Mouse (Mus musculus): ENCODE measurements around the gene Nfkbiz.

Gene Nfkbiz

DNA sequence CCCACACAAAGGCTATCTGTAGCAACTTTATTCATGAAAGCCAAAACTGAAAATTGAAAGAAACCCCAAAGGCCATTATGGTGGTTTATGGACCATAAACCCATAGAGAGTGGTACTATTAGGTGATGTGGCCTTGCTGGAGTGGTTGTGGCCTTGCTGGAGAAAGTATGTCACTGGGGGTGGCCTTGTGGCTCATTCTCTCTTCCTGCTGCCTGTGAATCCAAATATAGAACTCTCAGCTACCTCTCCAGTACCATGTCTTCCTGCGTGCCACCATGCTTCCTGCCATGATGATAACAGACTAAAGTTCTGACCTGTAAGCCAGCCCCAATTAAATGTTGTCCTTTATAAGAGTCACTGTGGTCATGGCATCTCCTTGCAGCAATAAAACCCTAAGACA lies 33.9 kb downstream of the Nfkbiz start:
- DNase-seq (ENCODE audit: low spot score in 2 of 2) = no peak

DNA sequence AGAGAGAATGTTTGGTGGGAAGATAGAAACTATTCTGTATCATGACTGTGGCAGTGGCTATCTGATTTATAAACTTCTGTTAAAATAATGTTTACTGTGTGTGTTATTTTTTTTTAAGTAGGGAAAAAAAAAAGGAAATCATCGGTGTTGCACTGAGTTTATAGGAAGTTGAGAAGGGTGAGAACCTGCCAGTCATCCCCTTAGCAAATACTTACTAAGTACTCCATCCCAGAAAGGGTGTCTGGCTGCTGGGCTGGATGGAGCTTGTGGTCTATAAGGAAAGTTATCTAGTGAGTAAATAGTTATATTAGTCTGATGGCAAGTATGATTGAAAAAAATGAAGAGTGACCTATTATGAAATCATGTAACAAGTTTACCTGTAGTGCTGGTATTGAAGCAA lies 37.1 kb downstream of the Nfkbiz start:
- DNase-seq (ENCODE audit: low spot score in 2 of 2) = no peak

DNA sequence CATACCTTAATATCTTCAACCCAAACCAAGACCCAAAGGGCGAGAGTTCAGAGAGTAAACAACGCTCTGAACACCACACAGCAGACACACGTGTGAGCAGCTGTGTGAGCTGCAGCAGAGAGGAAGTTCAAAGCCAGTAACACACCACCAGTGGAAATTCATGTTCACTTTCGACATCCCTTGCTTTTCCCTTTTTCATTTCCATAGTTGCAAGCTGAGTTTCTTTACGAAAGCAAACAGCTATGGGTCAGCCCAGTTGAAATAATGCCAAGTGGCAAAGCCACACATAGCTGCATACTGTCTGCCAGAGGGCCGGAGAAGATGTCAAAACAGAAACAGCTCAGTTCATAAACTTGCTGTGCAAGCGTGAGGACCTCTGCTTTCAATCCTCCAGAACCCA lies 39.9 kb downstream of the Nfkbiz start:
- no peak for DNase-seq (ENCODE audit: low spot score in 2 of 2)

DNA sequence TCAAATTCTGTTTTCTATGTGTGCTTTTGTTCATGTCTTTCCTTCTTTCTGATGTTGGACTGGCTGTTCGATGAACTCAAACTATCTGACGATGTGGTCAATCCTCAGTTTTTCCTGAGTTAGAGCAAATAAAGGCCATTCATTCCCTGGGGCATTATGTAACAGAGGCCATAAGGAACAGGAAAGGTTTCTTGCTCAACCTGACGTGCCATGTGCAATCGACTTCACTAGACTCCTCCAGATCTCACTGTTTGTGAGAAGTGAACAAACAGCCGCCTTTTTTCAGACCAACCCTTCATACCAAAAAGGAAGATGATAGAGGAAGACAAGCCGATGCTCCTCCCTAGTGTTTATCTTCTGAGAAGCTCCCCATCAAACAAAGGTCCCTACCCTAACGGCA lies 48.4 kb downstream of the Nfkbiz start:
- no peak for DNase-seq (ENCODE audit: low spot score in 2 of 2)

- DNase-seq (ENCODE audit: low spot score in 2 of 2) = no peak
These were observed 49.4 kb downstream of the Nfkbiz start for GRCm38 (mm10) chr16:55789291-55789690.

GRCm38 (mm10) chr16:55788671-55789070 lies 50.0 kb downstream of the Nfkbiz start:
- DNase-seq (ENCODE audit: low spot score in 2 of 2) = no peak

GRCm38 (mm10) chr16:55787385-55788072 lies 51.2 kb downstream of the Nfkbiz start:
- no peak for DNase-seq (ENCODE audit: low spot score in 2 of 2)

DNA sequence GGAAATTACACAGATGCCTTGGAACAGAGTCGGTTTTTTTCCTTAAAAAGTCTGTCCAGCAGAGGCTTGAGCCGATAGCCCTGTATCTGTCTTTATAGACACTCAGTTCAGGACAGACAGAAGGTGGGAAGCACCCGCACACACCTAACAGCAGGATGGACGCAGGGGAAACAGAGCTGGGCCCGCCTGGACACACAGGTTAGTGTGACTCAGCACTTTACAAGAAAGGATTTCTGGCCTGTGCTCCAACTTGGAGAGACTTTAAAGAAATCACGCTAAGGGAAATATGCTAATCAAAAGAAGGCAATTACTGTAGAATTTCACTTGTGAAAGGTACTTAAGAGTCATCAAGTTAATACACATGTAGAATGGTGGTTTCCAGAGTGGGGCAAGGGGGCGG lies 54.3 kb downstream of the Nfkbiz start:
- DNase-seq (ENCODE audit: low spot score in 2 of 2) = no peak

DNA sequence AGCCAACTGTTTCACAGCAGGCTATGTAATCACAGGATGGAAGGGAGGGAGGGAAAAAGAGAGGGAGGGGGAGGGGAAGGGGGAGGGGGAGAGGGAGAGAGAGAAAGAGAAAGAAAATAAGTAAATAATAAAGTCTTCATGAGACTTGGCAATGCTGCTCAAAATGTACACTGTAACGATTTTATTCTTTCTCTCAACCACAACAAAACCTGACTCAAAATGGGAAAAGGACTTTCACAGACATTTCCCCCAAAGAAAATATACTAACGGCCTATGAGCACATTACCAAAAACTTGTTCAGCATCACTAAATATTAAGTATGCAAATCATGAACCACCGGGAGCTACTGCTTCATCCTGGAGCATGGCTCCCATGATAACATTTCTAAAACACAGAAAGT lies 54.8 kb downstream of the Nfkbiz start:
- DNase-seq (ENCODE audit: low spot score in 2 of 2) = no peak

DNA sequence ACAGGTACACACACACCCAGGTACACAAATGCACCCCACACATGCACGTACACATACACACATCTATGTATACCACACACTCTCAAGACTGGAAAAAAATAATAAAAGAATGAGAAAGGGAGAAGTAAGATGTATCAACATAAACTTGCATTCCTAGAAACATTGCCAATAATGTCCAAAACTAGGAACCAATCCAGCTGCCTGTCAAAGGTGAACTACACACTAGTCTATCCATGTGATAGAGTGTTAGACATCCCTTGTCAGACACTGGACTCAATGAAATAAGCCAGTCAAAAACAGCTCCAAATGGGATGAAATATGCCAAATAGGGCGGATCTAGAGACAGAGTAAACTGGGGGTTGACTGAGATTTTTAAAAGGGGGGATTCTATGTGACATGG lies 55.8 kb downstream of the Nfkbiz start:
- DNase-seq (ENCODE audit: low spot score in 2 of 2) = no peak

GRCm38 (mm10) chr16:55781809-55782208 lies 56.9 kb downstream of the Nfkbiz start:
- no peak for DNase-seq (ENCODE audit: low spot score in 2 of 2)

- DNase-seq (ENCODE audit: low spot score in 2 of 2) = no peak
These were observed 57.6 kb downstream of the Nfkbiz start for GRCm38 (mm10) chr16:55780958-55781558.

DNA sequence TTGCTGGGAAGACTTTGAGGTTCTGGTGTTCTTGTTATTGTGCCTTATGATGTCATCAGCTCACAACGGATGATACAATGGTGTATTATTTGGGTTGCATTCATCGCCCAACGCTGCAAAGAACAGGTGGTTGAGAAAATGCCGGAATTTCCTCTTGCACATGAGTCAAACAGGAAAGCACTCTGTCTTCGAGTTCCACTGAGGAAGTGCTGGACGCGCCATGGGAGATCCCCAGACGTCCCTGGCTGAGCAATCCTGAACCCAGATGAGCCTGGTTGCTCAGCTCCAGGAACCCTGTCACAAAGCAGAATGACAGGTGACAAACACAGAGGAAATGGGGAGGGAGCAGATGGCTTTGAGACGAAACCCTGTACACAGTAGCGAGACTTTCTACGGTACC lies 62.4 kb downstream of the Nfkbiz start:
- no peak for DNase-seq (ENCODE audit: low spot score in 2 of 2)

DNA sequence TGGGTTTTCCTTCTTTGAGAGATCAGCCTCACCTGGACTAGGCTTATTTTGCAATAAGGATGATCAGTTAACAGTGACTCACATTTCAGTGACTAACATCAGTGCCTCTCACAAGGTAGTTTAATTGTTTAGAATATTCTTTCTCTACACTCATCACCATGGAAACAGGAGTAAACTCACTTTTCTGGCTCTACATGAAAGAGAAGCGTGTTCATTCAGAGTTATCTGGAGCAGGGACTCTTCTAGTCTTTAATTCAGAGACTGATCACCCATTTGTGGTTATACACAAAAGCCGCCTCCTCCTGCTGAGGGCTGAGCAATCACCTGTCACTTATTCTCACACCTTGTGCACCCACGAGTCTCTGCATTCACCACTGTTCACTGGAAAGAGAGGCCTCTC lies 68.5 kb downstream of the Nfkbiz start:
- DNase-seq (ENCODE audit: low spot score in 2 of 2) = peak in 1 of 2 experiments; percentile 49
